Mouse (Mus musculus) left cerebral cortex, adult 2 months (tissue): ENCODE measurements at regions not wholly inside any gene's neighbourhood (a gene's known extent, or its start where the extent isn't known, plus 50 kb on each side); places are given as distances from the start of the nearest gene placed in this dataset.

Source experiments
- DNase-seq, 2 experiments: peaks; one replicate each; pipeline ENCODE4 v3.0.0; 2021 to 2022; ENCODE audit warnings: low spot score in 2 of 2, mixed read lengths in 1 of 2; ENCODE audit errors: extremely low spot score in 1 of 2
- H3K27ac ChIP-seq: fragments of 200-600 bp; 2 replicates; pipeline ENCODE4 v1.8.1; 2022
- H3K4me3 ChIP-seq: fragments of 200-600 bp; 2 replicates; pipeline ENCODE4 v1.8.1; 2022
- CTCF ChIP-seq: fragments of 200-600 bp; IDR thresholded peaks from 2 replicates; pipeline ENCODE4 v1.8.1; 2022; ENCODE audit warnings: antibody characterized with exemption, mild to moderate bottlenecking, moderate library complexity
- intact Hi-C: fragments of 180-260 bp; cut with DNase I; formaldehyde crosslinking; loops from one replicate; pipeline ENCODE4 v1.15.1; 2025

- no peak for DNase-seq
- no peak for TF ChIP-seq CTCF
- no peak overlapping the region for H3K4me3 ChIP-seq
- no peak overlapping the region for H3K27ac ChIP-seq
- intact Hi-C loops, result no loop called here
Measured at GRCm38 (mm10) chr9:26383996-26384395, 349.5 kb upstream of the B3gat1 start.

- DNase-seq, result no peak
- H3K4me3 ChIP-seq, result no peak overlapping the region
- no peak overlapping the region for H3K27ac ChIP-seq
- no peak for TF ChIP-seq CTCF
- intact Hi-C loops, result loop anchor here (10.0 kb wide), 1 partner anchor 336 kb away; the partner anchor contains the start of gene B3gat1
Measured at GRCm38 (mm10) chr9:26398635-26399034, 334.9 kb upstream of the B3gat1 start.

GRCm38 (mm10) chr9:26422897-26423823 lies 310.4 kb upstream of the B3gat1 start:
- TF ChIP-seq CTCF, result no peak
- no peak for DNase-seq
- intact Hi-C loops, result no loop called here
- Histone ChIP-seq H3K27ac (no peak overlapping the region), H3K4me3 (no peak overlapping the region)

- intact Hi-C loops, result no loop called here
- no peak overlapping the region for H3K4me3 ChIP-seq
- DNase-seq, result no peak
- TF ChIP-seq CTCF, result no peak
- no peak overlapping the region for H3K27ac ChIP-seq
Measured at GRCm38 (mm10) chr9:26435507-26435906, 298.0 kb upstream of the B3gat1 start.

- no peak overlapping the region for H3K27ac ChIP-seq
- DNase-seq, result no peak
- intact Hi-C loops, result no loop called here
- no peak for TF ChIP-seq CTCF
- H3K4me3 ChIP-seq, result no peak overlapping the region
Measured at GRCm38 (mm10) chr9:26437244-26437643, 296.3 kb upstream of the B3gat1 start.

- TF ChIP-seq CTCF, result no peak
- DNase-seq, result no peak
- no peak overlapping the region for H3K4me3 ChIP-seq
- intact Hi-C loops, result no loop called here
- H3K27ac ChIP-seq, result no peak overlapping the region
Measured at GRCm38 (mm10) chr9:26453924-26454323, 279.6 kb upstream of the B3gat1 start.

GRCm38 (mm10) chr9:26461081-26461480 lies 272.4 kb upstream of the B3gat1 start:
- Histone ChIP-seq H3K27ac (no peak overlapping the region), H3K4me3 (no peak overlapping the region)
- intact Hi-C loops, result no loop called here
- no peak for DNase-seq
- TF ChIP-seq CTCF, result no peak

- intact Hi-C loops, result no loop called here
- H3K4me3 ChIP-seq, result no peak overlapping the region
- no peak overlapping the region for H3K27ac ChIP-seq
- TF ChIP-seq CTCF, result no peak
- DNase-seq, result no peak
Measured at GRCm38 (mm10) chr9:26470694-26471392, 262.7 kb upstream of the B3gat1 start.

- TF ChIP-seq CTCF, result no peak
- intact Hi-C loops, result no loop called here
- Histone ChIP-seq H3K27ac (no peak overlapping the region), H3K4me3 (no peak overlapping the region)
- no peak for DNase-seq
Measured at GRCm38 (mm10) chr9:26476341-26476740, 257.2 kb upstream of the B3gat1 start.

GRCm38 (mm10) chr9:26480881-26481280 lies 252.6 kb upstream of the B3gat1 start:
- no peak for DNase-seq
- Histone ChIP-seq H3K4me3 (no peak overlapping the region), H3K27ac (no peak overlapping the region)
- TF ChIP-seq CTCF, result no peak
- intact Hi-C loops, result no loop called here

GRCm38 (mm10) chr9:26481890-26482289 lies 251.6 kb upstream of the B3gat1 start:
- no peak for TF ChIP-seq CTCF
- Histone ChIP-seq H3K27ac (no peak overlapping the region), H3K4me3 (no peak overlapping the region)
- intact Hi-C loops, result no loop called here
- DNase-seq, result no peak

GRCm38 (mm10) chr9:26493740-26494139 lies 239.8 kb upstream of the B3gat1 start:
- intact Hi-C loops, result no loop called here
- no peak for TF ChIP-seq CTCF

More at GRCm38 (mm10) chr9:26493740-26494139, 239.8 kb upstream of the B3gat1 start:
- H3K4me3 ChIP-seq, result no peak overlapping the region
- DNase-seq, result no peak
- no peak overlapping the region for H3K27ac ChIP-seq
